Mouse (Mus musculus) megakaryocyte-erythroid progenitor cell, adult 5-6 weeks (primary cell): ENCODE measurements around the gene Pdgfd. TPM values are rescaled to one million over a fixed set of nuclear protein-coding genes. Genes with fewer than 3 reads are reported as not detected.
A peak's percentile ranks its signal among the peaks of the same experiment; 100 is the strongest.

ENCODE experiments used
- ATAC-seq: replicated peaks from 2 replicates; pipeline ENCODE4 v1.8.0; 2016; ENCODE audit warnings: mild to moderate bottlenecking, inconsistent platforms; ENCODE audit not compliant: severe bottlenecking, poor library complexity, low FRiP score, low TSS enrichment
- total RNA-seq, 2 experiments: library from RNA; stranded (forward) in 1 of 2; stranded (reverse) in 1 of 2; fragments of 200-1000, 215-1000 nt in 1 of 2; fragments of >200 nt in 1 of 2; fragmentation: Nextera tagmentation in 1 of 2; gene quantifications; 2 replicates each; pipeline ENCODE4 v1.2.3; 2014 to 2017

Gene Pdgfd
- total RNA-seq, 2 experiments from 2014 or later = 2.5 to 4.2 TPM

DNA sequence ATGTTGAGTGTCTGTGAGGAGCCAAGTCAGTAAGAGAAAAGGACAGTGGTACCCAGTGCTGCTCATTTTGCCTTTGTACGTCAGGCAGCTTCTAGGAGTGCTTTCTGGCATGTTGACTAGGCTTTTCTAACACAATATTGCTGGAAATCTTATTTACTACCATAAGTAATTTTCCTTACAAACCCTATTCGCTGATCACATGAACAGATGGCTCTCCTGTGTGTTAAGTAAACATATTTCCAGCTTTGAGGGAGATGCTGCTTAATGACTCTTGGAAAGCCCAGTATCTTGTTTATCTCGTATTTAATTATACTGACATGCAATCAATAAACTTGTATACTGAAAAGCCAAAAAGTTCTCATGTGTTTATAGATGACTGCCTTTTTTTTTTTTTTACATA lies 133.7 kb downstream of the Pdgfd start:
- ATAC-seq = no peak

GRCm38 (mm10) chr9:6304590-6304989 lies 136.2 kb downstream of the Pdgfd start:
- no peak for ATAC-seq

GRCm38 (mm10) chr9:6305847-6306246 lies 137.5 kb downstream of the Pdgfd start:
- ATAC-seq = peak; percentile 94

- no peak for ATAC-seq
These were observed 148.7 kb downstream of the Pdgfd start for GRCm38 (mm10) chr9:6317114-6317513.

DNA sequence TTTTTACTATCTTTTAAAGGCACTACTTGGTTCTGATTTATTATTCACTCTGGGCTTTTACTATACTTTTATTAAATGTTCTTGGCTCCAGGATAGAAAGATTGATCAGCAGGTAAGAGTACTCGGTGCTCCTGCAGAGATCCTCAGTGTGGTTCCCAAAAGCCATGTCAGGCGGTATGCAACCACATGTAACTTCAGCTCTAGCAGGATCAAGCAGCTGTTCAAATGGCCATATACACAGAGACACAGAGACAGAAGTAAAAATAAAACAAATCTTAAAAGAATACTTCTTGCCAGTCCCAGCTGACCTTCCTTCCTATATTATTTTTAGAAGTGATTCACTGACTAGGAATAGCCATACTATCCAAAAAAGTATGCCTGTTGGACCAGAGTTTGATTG lies 157.0 kb downstream of the Pdgfd start:
- ATAC-seq = no peak

DNA sequence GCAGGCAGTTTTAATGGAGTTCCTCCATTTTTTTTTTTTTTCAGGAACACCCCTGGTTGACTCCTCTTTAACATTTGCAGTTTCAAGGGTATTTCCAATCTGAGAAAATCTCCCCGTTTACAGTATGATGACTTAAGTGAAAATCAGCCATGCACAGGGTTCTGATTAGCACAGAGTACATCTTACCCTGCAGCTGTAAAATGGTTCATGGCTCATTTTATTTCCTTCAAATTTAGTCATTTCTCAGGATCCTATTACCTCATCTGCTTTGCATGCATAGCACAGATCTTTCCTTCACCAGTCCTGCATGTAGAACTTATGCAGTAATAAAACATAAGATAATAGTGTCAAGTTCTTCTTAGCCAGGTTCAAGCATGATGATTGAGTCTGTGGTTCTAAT lies 165.1 kb downstream of the Pdgfd start:
- no peak for ATAC-seq

- ATAC-seq = no peak
These were observed 167.9 kb downstream of the Pdgfd start for GRCm38 (mm10) chr9:6336236-6336635.

GRCm38 (mm10) chr9:6337891-6338290 lies 169.5 kb downstream of the Pdgfd start:
- ATAC-seq = no peak

DNA sequence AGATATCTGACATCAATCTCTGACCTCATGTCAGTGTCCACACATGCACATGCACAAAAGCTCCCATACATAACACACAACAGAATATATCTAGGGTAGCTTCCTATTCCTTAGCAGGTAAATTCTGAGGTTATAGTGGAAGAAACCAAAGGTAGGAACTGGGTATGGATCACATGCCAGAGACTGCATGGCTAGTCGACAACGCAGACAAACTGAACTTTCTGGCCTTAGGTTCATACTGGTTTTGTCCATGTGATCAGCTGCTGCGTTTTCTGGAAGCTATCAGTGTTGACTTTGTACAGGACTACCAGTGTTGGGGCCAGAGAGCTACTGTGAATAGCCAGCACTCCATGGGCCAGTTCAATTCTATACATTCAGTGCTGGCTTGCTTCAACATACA lies 170.0 kb downstream of the Pdgfd start:
- ATAC-seq = no peak

GRCm38 (mm10) chr9:6339394-6339793 lies 171.0 kb downstream of the Pdgfd start:
- no peak for ATAC-seq

- no peak for ATAC-seq
These were observed 172.4 kb downstream of the Pdgfd start for GRCm38 (mm10) chr9:6340750-6341149.

- ATAC-seq = no peak
These were observed 174.5 kb downstream of the Pdgfd start for GRCm38 (mm10) chr9:6342854-6343253.

GRCm38 (mm10) chr9:6344514-6344913 lies 176.1 kb downstream of the Pdgfd start:
- ATAC-seq = no peak

DNA sequence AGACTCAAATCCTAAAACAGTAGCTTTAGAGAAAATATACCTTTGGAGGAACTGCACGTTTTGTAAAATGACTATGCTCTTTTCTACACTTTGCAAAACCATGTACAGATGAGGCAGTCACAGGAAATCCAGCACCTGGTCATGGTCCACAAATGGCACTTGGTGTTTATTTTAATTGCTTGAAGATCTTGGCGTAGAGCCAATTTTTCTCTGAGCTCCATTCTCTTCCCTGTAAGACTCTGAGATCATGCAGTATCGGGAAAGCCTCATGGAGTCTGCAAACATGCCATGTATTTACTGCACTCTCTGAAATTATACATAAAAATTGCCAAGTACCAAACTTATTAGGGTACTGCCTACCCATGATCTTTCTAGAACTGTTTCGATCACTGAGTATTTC lies 176.5 kb downstream of the Pdgfd start:
- no peak for ATAC-seq

DNA sequence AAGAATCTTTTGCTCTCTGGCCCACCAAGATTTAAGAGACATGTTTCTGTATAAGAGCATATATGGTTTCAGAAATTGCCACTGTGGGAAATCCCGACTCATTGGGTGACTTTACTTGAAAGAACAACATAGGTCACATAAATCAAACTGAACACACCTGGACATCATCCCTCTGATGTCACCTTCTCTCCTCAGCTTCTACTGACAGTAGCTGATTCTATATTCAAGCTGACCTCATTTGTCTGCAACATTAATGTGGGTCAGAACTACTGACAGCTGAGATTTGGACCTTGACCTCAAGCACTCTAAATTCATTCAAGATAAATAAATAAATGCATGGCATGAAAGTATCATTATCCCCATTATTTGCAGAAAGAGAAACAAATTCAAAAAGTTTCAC lies 177.0 kb downstream of the Pdgfd start:
- ATAC-seq = no peak

GRCm38 (mm10) chr9:6353257-6353960 lies 185.0 kb downstream of the Pdgfd start:
- ATAC-seq = peak; percentile 100

GRCm38 (mm10) chr9:6360795-6361194 lies 192.4 kb downstream of the Pdgfd start:
- 0 out of 2 replicates have a peak, but pooled peaks have one; percentile 7 for ATAC-seq

DNA sequence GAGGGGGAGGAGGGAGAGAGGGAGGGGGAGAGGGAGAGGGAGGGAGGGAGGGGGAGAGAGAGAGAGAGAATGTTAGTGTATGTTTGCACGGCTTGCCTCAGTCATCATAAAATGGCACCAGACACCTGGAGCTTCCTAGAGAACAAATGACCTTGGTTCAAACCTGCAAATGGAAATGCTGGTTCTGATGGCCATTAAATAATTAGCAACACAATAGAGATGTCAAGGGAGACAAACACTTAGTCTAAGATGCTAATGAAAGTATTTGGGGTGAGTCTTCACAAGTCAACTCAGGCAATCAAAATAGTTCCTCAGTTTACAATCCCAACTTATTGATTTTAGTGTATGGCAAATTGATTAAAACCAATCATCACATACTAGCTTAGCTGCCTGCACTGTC lies 198.2 kb downstream of the Pdgfd start:
- ATAC-seq = no peak

DNA sequence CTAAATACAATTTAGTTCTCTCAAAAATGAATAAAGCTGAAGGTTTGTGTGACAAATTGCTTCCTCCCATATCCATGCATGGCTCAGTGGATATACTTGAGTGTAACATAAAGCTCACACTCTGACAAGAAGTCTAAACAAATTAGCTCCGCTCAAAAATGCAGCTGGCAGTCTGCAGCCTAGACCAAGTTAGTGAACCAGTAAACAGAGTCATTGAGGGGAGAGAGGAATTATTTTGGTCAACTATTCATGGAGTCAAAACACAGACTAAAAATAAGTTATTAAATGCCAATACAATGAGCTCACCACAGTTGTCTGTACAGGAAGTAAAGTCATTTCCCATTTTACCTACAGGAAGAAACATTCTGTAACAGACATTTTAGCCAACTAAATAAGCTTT lies 233.4 kb downstream of the Pdgfd start:
- no peak for ATAC-seq

GRCm38 (mm10) chr9:6406535-6406934 lies 238.2 kb downstream of the Pdgfd start:
- no peak for ATAC-seq

DNA sequence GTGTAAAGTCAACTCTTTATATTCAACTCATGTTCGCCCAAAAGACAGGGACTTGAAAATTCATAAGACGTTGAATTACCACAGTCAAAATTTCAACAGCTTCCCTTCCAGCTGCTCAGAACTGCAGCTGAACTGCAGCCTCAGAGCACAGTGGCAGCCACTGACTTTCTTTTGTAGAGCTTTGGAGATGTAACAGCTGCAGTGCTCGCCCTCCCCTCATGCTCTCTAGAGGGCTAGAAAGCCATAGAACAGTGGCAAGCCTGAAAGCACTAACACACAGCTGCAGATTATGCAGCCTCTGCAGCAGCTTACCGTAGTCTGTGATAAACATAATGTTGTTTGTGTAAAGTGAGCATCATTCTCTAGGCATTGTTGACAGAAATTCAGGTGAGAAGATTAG lies 239.6 kb downstream of the Pdgfd start:
- no peak for ATAC-seq

GRCm38 (mm10) chr9:6424606-6425005 lies 256.2 kb downstream of the Pdgfd start:
- no peak for ATAC-seq
